Mouse (Mus musculus): ENCODE measurements at regions not wholly inside any gene's neighbourhood (a gene's known extent, or its start where the extent isn't known, plus 50 kb on each side); places are given as distances from the start of the nearest gene placed in this dataset.

DNA sequence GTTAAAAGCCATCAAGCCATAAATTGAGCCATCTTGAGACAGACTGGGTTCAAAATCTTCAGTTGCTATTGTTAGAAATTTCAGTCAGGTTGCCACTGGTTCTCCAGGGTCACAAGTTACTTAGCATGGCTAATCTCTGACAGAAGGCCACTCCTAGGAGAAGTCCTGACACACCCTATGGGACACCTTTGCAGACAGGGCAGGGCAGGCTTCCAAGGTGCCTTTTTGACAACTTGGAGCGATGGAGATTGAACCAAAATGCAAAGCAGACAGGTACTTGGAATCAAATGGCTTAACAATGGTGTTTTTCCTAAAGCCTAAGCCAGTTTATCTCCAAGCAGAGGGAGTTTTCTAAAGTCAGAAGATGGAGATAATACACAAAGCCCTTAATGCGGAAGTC, 90.7 kb upstream of the Tbx3 start:
- no peak for DNase-seq (ENCODE audit: low read depth)

DNA sequence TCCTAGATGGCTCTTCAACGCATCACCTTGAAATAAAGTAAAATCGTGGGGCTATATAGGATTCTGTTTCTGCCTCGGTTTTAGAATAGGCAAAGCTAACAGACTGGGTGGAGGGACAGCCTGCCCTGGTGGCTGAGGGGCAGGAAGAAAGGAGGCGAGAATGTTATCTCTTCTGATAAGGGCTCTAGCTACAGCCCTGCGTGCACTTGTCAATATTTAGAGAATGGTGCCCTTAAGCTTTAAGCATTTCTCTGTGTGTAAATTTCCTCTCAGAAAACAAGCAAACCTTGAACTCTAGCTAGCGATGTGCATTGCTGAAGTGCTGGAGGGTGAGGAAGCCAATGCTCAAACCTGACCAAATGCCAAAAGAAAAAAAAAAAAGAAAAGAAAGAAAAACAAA, 90.1 kb upstream of the Tbx3 start:
- DNase-seq (ENCODE audit: low read depth): no peak

DNA sequence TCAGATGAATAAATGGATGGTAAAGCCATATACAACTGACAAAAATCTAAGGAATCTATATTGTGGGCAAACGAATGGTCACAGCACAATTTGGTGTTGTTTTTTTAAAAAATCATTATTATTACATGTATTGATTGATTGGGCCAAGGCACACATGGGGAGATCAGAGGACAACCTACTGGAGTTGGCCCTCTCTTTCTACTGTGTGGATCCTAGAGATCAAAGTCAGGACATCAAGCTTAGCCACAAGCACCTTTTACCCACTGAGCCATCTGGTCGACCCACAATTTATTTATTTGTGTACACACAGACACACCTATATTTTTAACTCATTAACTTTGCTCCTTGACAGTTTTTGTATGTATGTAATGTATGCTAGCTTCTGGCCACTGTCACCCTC, 89.7 kb upstream of the Tbx3 start:
- DNase-seq (ENCODE audit: low read depth): no peak

DNA sequence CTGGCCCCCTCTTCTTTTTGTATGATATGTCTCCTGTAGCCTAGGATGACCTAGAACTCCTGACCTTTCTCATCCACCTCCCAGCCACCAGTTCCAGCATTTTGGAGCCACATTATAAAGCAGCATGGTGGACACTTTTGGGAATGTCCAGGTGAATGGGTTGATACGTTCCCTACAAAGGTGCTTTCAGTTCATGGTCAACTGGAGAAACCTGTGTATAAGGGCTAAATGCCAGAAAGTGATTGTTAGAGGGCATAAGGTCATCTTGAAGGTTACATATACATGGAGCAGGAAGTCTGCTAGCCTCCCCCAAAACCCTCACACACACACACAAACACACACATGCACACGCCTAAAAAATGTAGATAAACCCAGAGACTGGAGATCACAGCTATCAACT, 86.1 kb upstream of the Tbx3 start:
- no peak for DNase-seq (ENCODE audit: low read depth)

DNA sequence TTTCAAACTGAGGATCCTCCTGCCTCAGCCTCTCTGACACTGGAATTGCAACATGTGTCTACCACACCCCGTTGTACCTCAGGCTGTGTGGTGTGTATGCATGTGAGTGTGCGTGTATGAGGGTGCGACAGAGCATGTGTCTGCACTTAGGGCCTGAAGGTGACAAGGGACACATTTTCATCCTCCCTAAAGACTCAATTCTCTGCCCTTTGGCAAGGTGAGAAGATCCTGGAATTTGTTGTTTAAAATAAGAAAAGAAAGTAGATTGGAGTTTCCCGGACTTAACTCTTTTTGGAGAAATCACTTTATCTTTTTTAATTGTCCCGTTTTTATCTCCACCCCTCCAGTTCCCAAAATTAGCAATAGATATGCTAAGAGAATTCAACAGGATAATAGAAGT, 85.6 kb upstream of the Tbx3 start:
- DNase-seq (ENCODE audit: low read depth): no peak

DNA sequence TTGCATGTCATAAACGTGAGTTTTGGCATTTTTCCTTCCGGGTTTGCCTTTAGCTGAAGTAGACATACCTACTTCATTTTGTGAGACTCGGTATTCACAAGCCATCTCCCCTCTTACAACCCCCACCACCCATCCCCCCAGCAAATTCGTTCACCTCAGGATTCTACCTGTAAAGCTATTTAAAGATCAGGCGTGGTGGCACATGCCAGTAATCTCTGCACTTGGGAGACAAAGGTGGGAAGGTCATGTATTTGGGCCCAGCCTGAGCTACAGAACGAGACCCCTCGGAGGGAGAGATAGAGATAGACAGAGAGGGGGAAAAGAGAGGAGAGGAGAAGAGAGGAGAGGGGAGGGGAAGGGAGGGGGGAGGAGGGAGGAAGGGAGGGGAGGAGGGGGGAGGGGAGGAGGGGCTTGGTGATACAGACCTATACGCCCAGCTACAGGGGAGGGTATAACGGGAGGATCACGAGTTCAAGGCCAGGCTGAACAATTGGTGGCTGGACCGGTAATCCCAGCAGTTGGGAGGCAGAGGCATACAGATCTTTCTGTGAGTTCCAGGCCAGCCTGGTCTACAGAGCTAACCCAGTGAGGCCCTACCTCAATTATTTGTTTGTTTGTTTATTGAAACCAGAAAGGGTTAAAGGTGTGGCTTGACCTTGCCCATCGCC, 83.9 kb upstream of the Tbx3 start:
- no peak for DNase-seq (ENCODE audit: low read depth)

DNA sequence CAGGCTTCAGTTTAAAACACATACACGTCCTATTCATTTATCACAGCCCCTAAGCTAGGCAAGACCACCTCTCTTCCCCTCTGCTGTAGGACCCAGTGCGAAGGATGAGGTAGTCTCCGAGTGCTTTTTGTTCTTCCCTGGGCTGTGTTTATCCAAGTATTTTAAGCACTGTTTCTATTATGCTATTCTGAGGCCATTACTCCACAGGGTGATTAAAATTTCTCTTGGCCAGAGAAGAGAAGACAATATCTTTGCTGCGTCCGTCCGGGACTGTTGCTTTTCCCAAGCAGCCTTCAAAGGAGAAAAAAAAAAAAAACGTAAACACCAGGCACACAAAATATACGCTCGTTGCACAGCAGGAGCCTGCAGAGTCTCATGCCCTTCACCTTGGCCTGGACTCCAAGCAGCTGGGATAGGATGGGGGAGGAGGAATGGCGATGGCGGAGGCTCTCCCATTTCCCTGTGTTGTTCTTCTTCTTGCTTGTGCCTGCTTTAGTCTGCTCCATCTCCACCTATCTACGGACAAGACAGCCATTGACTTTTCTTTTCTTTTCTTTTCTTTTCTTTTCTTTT, 83.1 kb upstream of the Tbx3 start:
- DNase-seq (ENCODE audit: low read depth): no peak

DNA sequence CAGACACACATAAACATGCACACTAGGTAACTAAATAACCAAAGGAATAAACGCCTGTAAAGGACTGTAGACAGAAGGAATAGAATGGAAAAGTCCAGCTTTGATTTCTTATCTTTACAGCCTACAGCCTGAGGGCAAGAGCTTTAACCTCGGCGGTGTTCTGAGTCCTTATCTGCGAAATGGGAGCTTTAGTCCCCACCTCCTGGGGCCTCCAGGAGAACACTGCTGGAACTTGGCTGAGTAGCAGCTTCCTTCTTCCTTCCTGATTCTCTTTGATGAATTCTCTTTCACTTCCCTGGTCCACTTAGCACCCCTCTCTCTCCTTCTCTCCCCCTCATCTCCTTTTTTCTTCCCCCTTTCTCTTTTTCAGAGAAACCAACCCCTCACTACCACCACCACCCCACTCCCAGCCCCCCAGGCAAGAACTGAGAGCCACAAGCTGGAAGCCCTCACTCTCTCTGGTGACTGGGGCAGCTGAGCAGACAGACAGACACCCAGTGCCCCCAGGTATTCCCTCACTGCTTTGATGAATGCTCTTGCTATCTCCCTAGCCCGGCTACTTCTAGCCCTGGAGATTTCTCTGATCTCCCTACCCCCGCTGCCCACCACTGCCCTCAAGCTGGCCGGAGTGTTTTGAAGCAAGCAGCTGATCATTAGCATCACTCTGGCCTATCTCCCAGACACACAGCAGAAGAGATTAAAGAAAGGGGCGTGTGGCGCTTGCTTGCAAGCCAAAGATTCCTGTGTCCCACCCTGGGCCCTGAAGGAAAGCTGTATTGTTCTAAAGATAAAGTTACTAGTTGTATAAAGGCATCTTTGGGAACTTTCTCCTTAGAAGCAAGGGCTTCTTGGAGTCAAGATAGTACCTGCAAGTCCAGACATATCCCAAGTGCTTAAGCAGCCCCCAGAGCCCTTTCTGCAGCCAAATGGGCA, 81.9 kb upstream of the Tbx3 start:
- no peak for DNase-seq (ENCODE audit: low read depth)

DNA sequence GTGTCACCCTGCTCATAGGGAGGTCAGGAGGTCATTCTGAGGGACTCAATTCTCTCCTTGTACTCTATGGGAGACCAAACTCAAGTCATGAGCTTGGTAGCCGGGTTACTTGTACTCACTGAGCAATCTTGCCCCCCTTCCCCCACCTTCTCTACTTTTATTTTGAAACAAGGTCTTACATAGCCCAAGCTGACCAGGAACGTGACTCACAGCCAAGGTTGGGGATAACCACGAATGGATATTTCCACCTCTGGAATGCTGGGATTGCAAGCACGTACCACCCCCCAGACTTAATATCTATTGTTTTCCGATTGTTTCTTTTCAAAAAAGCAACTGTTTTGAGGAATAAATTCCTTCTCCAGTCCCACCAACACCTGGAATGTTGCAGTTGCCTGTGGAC, 79.2 kb upstream of the Tbx3 start:
- peak; percentile 32 for DNase-seq (ENCODE audit: low read depth)

DNA sequence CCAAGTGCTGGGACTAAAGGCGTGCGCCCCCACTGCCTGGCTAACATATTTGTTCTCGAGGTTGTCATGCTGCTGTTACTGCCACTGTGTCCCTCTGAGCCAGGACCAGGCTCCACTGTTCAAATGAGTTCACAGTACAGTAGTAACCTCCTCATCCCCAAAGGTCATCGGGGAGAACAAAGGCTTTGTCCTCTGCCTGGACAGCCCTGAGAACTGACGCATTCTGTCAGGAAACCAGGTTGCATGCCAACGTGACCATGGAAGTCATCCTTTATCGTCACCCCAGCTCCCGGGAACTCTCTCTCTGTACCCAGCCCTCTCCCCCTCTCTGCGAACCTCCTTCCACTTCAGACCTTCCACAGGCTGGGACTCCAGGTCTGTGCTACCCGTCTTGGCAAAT, 77.6 kb upstream of the Tbx3 start:
- no peak for DNase-seq (ENCODE audit: low read depth)

DNA sequence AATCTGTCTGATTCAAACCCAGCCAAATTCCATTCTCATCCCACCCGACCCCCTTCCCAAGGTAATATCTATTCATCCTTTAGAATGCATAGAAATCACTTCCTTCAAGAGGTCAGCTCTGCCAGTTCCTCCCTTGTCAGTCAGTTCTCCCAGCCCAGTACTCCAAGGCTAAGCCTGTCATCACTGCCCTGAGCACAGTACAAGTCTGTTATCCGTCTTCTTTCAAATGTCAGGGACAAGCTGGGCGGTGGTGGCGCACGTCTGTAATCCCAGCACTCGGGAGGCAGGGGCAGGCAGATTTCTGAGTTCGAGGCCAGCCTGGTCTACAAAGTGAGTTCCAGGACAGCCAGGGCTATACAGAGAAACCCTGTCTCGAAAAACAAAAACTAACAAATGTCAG, 75.9 kb upstream of the Tbx3 start:
- no peak for DNase-seq (ENCODE audit: low read depth)

DNA sequence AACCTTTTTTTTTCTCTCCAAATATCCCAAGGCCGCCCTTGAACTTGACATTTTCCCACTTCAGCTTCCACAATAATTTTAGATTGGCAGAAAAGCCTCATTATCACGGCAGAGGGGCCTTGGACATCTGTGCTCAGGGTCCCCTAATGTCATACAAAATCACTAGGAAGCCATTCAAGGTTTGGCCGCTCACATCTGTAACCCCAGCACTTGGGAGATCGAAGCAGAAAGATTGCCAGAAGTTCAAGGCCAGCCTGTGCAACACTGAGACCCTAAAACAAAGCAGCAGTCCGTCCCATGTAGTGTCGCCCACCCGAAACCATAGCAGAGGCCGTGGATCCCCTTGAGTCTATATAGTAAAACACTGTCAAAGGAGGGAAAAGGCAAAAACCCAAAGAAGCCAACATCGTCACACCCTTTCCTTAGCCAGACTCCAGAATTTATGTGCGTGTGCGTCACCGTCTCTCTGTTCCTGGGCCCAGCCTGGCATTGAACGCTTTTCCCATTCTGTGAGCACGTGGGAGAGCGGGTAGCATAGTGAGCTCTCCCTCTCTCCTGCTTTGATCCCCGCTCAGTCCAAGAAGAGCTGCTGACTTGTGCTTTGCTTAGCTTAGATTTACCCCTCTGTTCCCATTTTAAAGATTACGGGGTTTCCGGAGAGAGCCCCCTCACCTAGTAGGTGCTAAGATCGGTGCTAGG, 74.0 kb upstream of the Tbx3 start:
- DNase-seq (ENCODE audit: low read depth): no peak

DNA sequence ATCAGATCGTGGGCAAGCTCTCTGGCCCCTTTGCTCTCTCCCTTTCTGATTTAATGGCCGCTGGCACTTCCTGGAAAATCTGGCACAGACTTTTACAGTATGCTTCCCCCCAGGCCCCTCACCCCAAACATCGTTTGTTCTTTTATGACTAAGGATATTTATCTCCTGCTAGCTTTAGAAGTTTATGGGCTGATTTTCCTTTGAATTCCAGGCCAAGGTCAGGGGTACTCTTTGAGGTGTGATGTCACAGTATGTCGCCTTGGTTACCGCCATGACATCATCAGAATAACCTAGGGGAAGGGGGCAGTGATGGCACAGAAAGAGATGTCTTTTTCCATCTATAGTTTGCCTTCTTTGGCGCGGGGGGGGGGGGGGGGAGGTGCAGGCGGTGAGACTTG, 73.5 kb upstream of the Tbx3 start:
- no peak for DNase-seq (ENCODE audit: low read depth)

DNA sequence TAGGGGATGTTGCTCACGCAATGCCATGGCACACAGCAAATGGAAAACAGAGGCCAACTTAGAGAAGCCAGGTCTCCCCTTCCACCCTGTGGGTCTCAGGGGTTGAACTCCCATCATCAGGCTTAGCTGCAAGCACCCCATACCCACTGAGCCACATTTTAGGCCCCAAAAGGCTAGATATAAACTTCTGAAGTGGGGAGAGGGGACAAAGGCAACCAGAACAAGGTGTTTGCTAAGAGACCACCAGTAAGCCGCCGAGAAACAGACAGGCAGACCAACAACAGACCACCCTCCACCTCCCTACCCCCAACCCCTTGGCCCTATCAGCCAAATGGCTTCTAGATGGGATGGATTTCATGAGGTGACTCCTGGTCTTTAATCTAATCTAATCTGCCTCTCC, 72.9 kb upstream of the Tbx3 start:
- DNase-seq (ENCODE audit: low read depth): no peak

DNA sequence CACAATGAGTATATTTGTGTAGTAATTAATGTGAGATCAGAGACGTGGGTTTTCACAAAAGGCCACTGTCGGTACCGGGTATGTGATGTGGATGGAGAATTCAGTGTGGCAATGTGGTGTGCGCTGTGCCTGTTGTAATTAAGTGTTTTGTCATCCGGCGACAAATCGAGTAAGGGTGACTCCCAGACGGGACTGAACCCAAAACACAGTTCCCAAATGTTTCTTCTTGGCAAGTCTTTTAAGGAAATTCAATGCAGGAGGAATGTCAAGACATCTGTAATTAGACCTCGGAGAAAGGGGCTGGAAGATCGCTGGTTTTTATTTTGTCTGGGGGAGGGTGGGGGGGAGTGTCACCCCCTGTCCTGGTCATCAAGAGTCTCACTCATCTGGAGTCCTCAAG, 72.3 kb upstream of the Tbx3 start:
- no peak for DNase-seq (ENCODE audit: low read depth)

DNA sequence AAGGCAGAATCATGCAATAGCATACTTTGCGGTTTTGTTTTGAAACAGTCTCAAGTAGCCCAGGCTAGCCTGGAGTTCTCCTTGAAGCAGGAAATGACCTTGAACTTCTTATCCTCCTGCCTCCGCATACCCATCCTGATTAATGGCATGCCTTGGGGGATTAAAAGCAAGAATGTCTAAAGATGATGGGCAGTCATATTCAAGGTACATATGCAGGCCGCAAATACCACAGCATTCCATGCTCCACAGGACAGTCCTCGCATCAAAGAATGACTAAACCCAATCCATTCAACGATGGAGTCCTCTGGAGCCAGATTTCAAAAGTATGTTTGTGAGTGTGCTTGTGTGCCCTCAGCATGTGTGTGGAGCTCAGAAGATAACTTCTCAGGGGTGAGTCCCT, 69.1 kb upstream of the Tbx3 start:
- no peak for DNase-seq (ENCODE audit: low read depth)

DNA sequence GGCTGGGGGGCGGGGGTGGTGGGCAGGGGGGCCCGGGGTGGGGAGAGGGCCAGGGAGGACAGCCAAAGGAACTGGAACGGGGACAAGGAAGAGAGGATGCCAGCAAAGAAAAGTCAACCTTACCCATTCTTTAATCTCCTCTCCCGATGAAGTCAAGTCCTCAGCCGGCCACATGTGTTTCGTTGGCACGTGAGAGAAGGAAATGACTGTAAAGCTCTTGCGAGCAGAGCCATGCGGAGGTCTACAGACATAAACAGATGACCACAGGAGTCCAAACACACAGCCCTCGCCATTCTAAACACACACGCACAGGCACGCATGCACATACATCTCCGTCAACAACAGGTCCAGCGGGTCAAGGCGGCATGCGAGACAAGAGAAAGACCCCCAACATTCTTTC, 68.5 kb upstream of the Tbx3 start:
- no peak for DNase-seq (ENCODE audit: low read depth)

DNA sequence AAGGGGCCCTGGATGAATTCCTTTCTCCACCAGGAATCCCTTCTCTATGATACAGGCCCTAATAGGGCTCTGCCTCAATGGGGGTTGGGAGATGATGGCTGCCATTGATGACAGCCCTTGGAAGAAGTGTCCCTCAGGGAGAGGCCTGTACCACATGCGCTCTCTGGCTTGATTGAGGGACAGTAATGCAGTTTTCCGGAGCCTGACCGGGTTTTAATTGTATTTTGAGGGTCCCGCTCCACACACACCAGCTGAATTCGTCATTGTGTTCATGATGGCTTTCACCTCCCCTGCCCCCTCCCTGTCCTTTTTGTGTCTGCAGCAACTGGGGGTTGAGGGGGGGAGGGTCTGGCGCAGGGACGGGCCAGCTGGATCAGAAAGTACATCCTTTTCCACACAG, 65.0 kb upstream of the Tbx3 start:
- DNase-seq (ENCODE audit: low read depth): no peak

DNA sequence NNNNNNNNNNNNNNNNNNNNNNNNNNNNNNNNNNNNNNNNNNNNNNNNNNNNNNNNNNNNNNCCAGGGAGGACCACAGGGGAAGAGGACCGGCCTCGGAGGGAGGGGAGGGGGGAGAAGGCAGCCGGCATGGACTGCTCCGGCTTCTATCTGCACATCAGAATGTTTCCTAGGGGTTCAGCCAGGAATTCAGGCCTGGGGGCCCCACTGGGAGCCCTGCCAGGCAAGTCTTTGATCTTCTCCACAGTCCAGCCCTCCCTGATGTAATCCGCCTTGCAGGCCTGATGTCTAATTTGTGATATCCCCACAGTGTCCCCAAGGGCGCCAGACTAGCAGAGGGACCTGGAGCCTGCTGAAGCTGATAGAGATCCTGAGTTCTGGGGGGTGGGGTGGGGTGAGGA, 57.1 kb upstream of the Tbx3 start:
- DNase-seq (ENCODE audit: low read depth): no peak

DNA sequence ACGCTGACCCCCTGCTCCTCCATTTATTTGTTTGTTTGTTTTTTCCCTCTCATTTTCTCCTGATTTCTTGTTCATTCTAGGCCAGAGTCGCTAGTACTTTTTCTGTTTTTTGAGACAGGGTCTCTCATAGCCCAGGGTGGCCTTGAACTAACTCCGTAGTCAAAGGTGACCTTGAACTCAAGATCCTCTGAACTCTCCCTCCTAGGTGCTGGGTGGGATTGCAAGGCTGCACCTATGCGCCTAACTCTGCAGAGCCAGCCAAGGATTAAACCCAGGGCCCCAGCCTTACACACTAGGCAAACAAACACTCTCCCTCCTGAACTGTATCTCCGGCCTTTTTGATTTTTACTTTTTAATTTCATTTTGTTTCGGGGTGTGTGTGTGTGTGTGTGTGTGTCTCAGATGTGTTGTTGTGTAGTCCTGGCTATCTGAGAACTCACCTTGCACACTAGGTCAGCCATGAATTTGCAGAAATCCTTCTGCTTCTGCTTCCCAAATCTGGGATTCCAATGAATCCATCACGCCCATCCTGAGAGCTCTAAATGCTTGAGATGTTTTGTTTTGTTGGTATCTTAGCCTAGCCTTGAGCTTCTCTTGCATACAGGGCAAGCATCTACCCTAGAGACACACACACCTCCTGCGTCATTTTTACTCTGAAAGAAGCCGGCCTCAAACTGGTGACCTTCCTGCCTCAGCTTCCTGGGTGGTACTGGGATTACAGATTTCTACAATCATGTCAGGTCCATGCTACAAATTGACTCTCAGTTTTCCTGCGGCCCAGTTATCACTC, 56.3 kb upstream of the Tbx3 start:
- DNase-seq (ENCODE audit: low read depth): no peak

DNA sequence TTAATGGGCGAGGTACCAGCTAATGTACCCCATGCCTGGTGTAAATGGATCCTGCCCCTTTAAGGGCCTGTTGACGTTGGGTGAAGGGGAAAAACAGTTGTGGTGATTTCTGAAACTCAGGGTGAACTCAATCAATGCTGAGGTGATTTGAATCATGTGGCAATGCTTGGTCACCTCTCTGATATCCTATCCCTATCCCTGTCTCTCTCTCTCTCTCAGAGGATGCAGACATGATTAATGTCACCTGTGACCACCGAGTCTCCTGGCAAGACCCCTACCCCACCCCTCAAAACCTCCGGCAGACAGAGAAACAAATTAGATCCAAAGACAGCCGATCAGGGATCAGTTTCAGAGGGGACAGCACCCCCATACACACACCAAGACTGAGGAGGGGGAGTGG, 54.8 kb upstream of the Tbx3 start:
- no peak for DNase-seq (ENCODE audit: low read depth)

DNA sequence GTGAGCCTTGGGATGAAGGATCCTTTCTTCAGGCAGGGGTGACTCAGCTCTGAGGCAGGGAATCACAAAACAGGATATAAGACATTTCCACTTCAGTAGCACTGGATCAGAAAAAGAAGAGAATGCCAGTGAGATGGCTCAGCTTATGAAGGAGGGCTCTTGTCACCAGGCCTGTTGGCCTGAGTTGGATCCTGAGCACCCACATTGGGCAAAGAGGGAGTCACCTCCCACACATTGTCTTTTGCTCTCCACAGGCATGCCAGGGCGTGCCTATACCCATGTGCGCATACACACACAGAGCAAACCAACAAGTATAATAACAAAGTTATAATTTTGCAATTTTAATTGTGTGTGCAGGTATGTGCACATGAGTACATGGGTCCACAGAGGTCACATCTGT, 52.6 kb upstream of the Tbx3 start:
- peak; percentile 7 for DNase-seq (ENCODE audit: low read depth)

Measured in NIH3T3 (cell line).